In genomic region chr8:66317824-66318223, GRCm38 (mm10) we compare ENCODE assay signal across 26 mouse cellular contexts.
"Had no signal": no experiment of that assay in that cellular context is flagged by ENCODE, and none has a peak within 500 bp of the region (broad histone marks: within the 10 kb centered on the region; RNA-seq: fewer than 3 reads in every experiment).

No protein-coding gene starts in this region.

- H3K9ac ChIP-seq: embryonic facial prominence, embryonic 12.5 days; embryonic facial prominence, embryonic 13.5 days; embryonic facial prominence, embryonic 15.5 days; forebrain, embryonic 12.5 days; forebrain, embryonic 13.5 days; forebrain, embryonic 15.5 days; forebrain, postnatal 0 days had no signal

- H3K27me3 ChIP-seq: embryonic facial prominence, embryonic 12.5 days; embryonic facial prominence, embryonic 13.5 days; embryonic facial prominence, embryonic 15.5 days; forebrain, embryonic 12.5 days; forebrain, embryonic 13.5 days; forebrain, embryonic 15.5 days had no signal

- H3K4me1 ChIP-seq: embryonic facial prominence, embryonic 10.5 days; embryonic facial prominence, embryonic 12.5 days; embryonic facial prominence, embryonic 13.5 days; embryonic facial prominence, embryonic 15.5 days; forebrain, embryonic 10.5 days; forebrain, embryonic 12.5 days; forebrain, embryonic 13.5 days; forebrain, embryonic 15.5 days; heart, embryonic 10.5 days had no signal

- H3K4me3 ChIP-seq: embryonic facial prominence, embryonic 10.5 days; embryonic facial prominence, embryonic 12.5 days; embryonic facial prominence, embryonic 13.5 days; embryonic facial prominence, embryonic 15.5 days; erythroblast, embryonic 14.5 days; forebrain, embryonic 10.5 days; forebrain, embryonic 12.5 days; forebrain, embryonic 13.5 days; forebrain, embryonic 15.5 days; gastrocnemius, adult 2 months; heart, adult 2 months; heart, embryonic 10.5 days had no signal

- H3K27ac ChIP-seq: embryonic facial prominence, embryonic 10.5 days; embryonic facial prominence, embryonic 12.5 days; embryonic facial prominence, embryonic 13.5 days; embryonic facial prominence, embryonic 15.5 days; forebrain, embryonic 10.5 days; forebrain, embryonic 12.5 days; forebrain, embryonic 13.5 days; forebrain, embryonic 15.5 days; gastrocnemius, adult 2 months; heart, adult 2 months; heart, embryonic 10.5 days had no signal

- H3K36me3 ChIP-seq: embryonic facial prominence, embryonic 10.5 days; embryonic facial prominence, embryonic 12.5 days; embryonic facial prominence, embryonic 13.5 days; embryonic facial prominence, embryonic 15.5 days; forebrain, embryonic 10.5 days; forebrain, embryonic 12.5 days; forebrain, embryonic 15.5 days; heart, embryonic 10.5 days had no signal

- ATAC-seq: forebrain, embryonic 13.5 days; forebrain, embryonic 14.5 days; forebrain, embryonic 15.5 days; forebrain, embryonic 16.5 days; forebrain, postnatal 0 days had no signal

- H3K9me3 ChIP-seq: embryonic facial prominence, embryonic 10.5 days; embryonic facial prominence, embryonic 12.5 days; embryonic facial prominence, embryonic 13.5 days; embryonic facial prominence, embryonic 15.5 days; forebrain, embryonic 10.5 days; forebrain, embryonic 12.5 days; forebrain, embryonic 13.5 days; forebrain, embryonic 15.5 days; heart, embryonic 10.5 days had no signal

- DNase-seq: cerebellum, adult 9-11 months; cerebellum, postnatal 14 days; cerebellum, postnatal 25 days; cerebellum, postnatal 36 days; embryo, embryonic 11 days; forebrain, postnatal 0 days; gastrocnemius, adult 2 months; gastrocnemius, postnatal 10 days; gastrocnemius, postnatal 14 days; gastrocnemius, postnatal 25 days; gastrocnemius, postnatal 36 days; heart, adult 11 months; heart, adult 18-20 months; heart, adult 2 months had no signal

- H3K4me2 ChIP-seq: embryonic facial prominence, embryonic 12.5 days; embryonic facial prominence, embryonic 13.5 days; embryonic facial prominence, embryonic 15.5 days; forebrain, embryonic 12.5 days; forebrain, embryonic 13.5 days; forebrain, embryonic 15.5 days had no signal
